ENCODE assay signal across 8 mouse cellular contexts in genomic region chr4:108032352-108032849, GRCm38 (mm10).
DNase-seq lines count a peak whose midpoint lies in the region; ATAC-seq and TF ChIP-seq lines count a peak whose summit lies in the region.

No protein-coding gene starts in this region.

- no peak overlapping the region for H3K27ac ChIP-seq in lung, embryonic 16.5 days (ENCODE audit: low read length)
- H3K27ac ChIP-seq in forebrain, embryonic 12.5 days: no peak overlapping the region
- peak overlapping the region; percentile 69 for H3K27ac ChIP-seq in limb, embryonic 10.5 days
- peak overlapping the region; percentile 15 for H3K27ac ChIP-seq in small intestine, adult 2 months (ENCODE audit: insufficient read depth, low read depth, low read length)

- H3K4me2 ChIP-seq in lung, embryonic 16.5 days (ENCODE audit: low read depth, low read length): peak overlapping the region; percentile 99
- peak overlapping the region; percentile 100 for H3K4me2 ChIP-seq in forebrain, embryonic 12.5 days

- peaks cover 10% of the 10 kb centered on the region for H3K4me1 ChIP-seq in lung, embryonic 16.5 days (replicated peaks; ENCODE audit: control insufficient read depth, insufficient read depth, low read length)
- peaks cover 16% of the 10 kb centered on the region for H3K4me1 ChIP-seq in forebrain, embryonic 12.5 days
- H3K4me1 ChIP-seq in limb, embryonic 10.5 days: peaks cover 22% of the 10 kb centered on the region
- H3K4me1 ChIP-seq in small intestine, adult 2 months (ENCODE audit: control insufficient read depth, insufficient read depth, insufficient read length, low read length): peaks cover 16% of the 10 kb centered on the region

- ATAC-seq in lung, embryonic 16.5 days (ENCODE audit: low read depth): no peak; the same call in 1 of the 2 replicates
- no peak for ATAC-seq in forebrain, embryonic 12.5 days (ENCODE audit: low FRiP score)

- no peaks in the 10 kb centered on the region for H3K36me3 ChIP-seq in lung, embryonic 16.5 days (ENCODE audit: control insufficient read depth, insufficient read depth, low read length)
- no peaks in the 10 kb centered on the region for H3K36me3 ChIP-seq in forebrain, embryonic 12.5 days (replicated peaks)
- no peaks in the 10 kb centered on the region for H3K36me3 ChIP-seq in limb, embryonic 10.5 days
- no peaks in the 10 kb centered on the region; the same call in 1 of the 2 replicates for H3K36me3 ChIP-seq in small intestine, adult 2 months (ENCODE audit: control insufficient read depth, insufficient read depth, low read length)

- peak overlapping the region; percentile 65 for H3K4me3 ChIP-seq in lung, embryonic 16.5 days (ENCODE audit: low read length)
- peak overlapping the region; percentile 64 for H3K4me3 ChIP-seq in forebrain, embryonic 12.5 days (replicated peaks)
- H3K4me3 ChIP-seq in limb, embryonic 10.5 days: peak overlapping the region; percentile 65
- H3K4me3 ChIP-seq in small intestine, adult 2 months (ENCODE audit: low read depth, low read length): peak overlapping the region; percentile 75

- DNase-seq in lung, postnatal 4 days: no peak
- peak; percentile 46 for DNase-seq in limb, embryonic 10.5 days (ENCODE audit: low spot score)
- no peak for DNase-seq in spleen, adult 18-20 months
- no peak for DNase-seq in adrenal gland, postnatal 4 days (ENCODE audit: low spot score in 2 of 2)
- DNase-seq in layer of hippocampus, adult 11-12 months (ENCODE audit: low spot score): no peak

- WGBS in lung, embryonic 16.5 days: 33% methylated on average over 11 of the region's 11 CpGs
- WGBS in forebrain, embryonic 12.5 days: 40% methylated on average over 11 of the region's 11 CpGs
- WGBS in limb, embryonic 10.5 days: 17% methylated on average over 11 of the region's 11 CpGs
- 64% methylated on average over 11 of the region's 11 CpGs for WGBS in small intestine, adult 2 months

- H3K9me3 ChIP-seq in lung, embryonic 16.5 days (ENCODE audit: control insufficient read depth, low read length): no peaks in the 10 kb centered on the region
- no peaks in the 10 kb centered on the region for H3K9me3 ChIP-seq in forebrain, embryonic 12.5 days
- no peaks in the 10 kb centered on the region for H3K9me3 ChIP-seq in limb, embryonic 10.5 days (replicated peaks)

- H3K9ac ChIP-seq in lung, embryonic 16.5 days (ENCODE audit: low read length): peak overlapping the region; percentile 63; the same call in 1 of the 2 replicates
- peak overlapping the region; percentile 55; the same call in 1 of the 2 replicates for H3K9ac ChIP-seq in forebrain, embryonic 12.5 days

- H3K27me3 ChIP-seq in lung, embryonic 16.5 days (ENCODE audit: control insufficient read depth, insufficient read depth, low read depth, low read length): peaks cover 29% of the 10 kb centered on the region
- peaks cover 63% of the 10 kb centered on the region for H3K27me3 ChIP-seq in forebrain, embryonic 12.5 days
- H3K27me3 ChIP-seq in limb, embryonic 10.5 days (ENCODE audit: low read depth, poor library complexity, severe bottlenecking): peaks cover 72% of the 10 kb centered on the region
- no peaks in the 10 kb centered on the region; the same call in 1 of the 2 replicates for H3K27me3 ChIP-seq in small intestine, adult 2 months (ENCODE audit: control insufficient read depth, insufficient read depth, low read length)

- no peak for TF ChIP-seq POLR2A in small intestine, adult 2 months (IDR thresholded peaks at IDR 0.05; ENCODE audit: low read depth, low read length)

- TF ChIP-seq CTCF in small intestine, adult 2 months (IDR thresholded peaks at IDR 0.05; ENCODE audit: extremely low read depth, insufficient read length, insufficient replicate concordance, low read depth, low read length): no peak

Comparison
In these comparisons a context has a peak if more than half of its experiments do, and no peak if none do; other contexts are left out.
1. H3K27ac ChIP-seq: peak in limb, embryonic 10.5 days (single experiment) and small intestine, adult 2 months (single experiment); none in lung, embryonic 16.5 days (single experiment) and forebrain, embryonic 12.5 days (single experiment).
2. Peak in every context shown above with its lines, with median percentiles within 50 percentile points of each other: H3K4me3 ChIP-seq.